Mouse (Mus musculus) bone marrow macrophage, adult 2 months (primary cell): Measurements from ENCODE around the gene Galk1. TPM values are rescaled to one million over a fixed set of nuclear protein-coding genes. Genes with fewer than 3 reads are reported as not detected.
"Not testable (repeated sequence)": the region's sequence is repeated elsewhere in the genome, so short reads cannot be mapped to it uniquely, and the experiment has no call there.

Experiments used
- H3K27ac ChIP-seq: 2 replicates; pipeline ENCODE4 v1.5.1; 2012; ENCODE audit warnings: low read depth, low read length; ENCODE audit not compliant: insufficient read depth
- H3K4me1 ChIP-seq: 2 replicates; pipeline ENCODE4 v1.6.1; 2012; ENCODE audit warnings: low read length; ENCODE audit not compliant: control insufficient read depth, insufficient read depth
- H3K4me3 ChIP-seq: 2 replicates; pipeline ENCODE4 v1.5.1; 2012; ENCODE audit warnings: mild to moderate bottlenecking, low read length, moderate library complexity; ENCODE audit not compliant: insufficient read depth
- CTCF ChIP-seq: IDR thresholded peaks from 2 replicates; pipeline ENCODE4 v1.5.1; 2012; ENCODE audit warnings: low read depth, mild to moderate bottlenecking, low read length, moderate library complexity
- POLR2A ChIP-seq: IDR thresholded peaks from 2 replicates; pipeline ENCODE4 v1.6.1; 2012; ENCODE audit warnings: mild to moderate bottlenecking, low read depth, low read length, borderline replicate concordance
- polyA plus RNA-seq: library from polyadenylated mRNA; stranded (reverse); fragments of >200 nt; gene quantifications from 2 replicates; pipeline ENCODE4 v1.2.4, GENCODE M21; 2012; ENCODE audit not compliant: missing spikeins, insufficient read depth, insufficient read length

Gene Galk1
- polyA plus RNA-seq, 1 experiment, result 14.4 TPM

DNA sequence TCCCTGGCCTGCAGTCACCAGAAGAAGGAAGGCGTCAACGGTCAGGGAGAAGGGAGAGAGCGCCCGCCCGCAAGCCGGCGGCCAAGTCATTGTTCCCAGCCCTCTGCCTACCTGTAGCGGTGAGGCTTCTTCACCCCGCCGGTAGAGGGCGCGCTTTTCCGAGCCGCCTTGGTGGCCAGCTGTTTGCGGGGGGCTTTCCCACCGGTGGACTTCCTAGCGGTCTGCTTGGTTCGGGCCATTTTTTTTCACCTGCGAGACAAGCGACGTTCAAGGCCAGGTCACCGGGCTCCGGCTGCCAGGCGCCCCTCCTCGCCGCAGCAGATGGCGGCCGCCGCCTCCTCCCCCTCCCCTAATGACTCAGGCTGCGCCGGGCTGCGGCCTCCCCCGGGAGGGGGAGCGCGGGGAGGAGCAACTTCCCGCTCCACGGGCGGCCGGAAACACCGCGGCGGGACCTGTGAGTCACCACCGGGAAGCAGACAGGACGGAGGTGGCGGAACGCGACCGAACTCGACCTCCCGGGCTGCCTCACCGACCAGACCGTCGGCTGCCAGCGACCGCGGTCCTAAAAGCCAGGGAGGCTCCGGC lies 11.3 kb upstream of the Galk1 start:
- H3K27ac ChIP-seq, result peak overlapping the region; percentile 98
- peak overlapping the region; percentile 83 for H3K4me3 ChIP-seq
- peaks cover 24% of the 10 kb centered on the region for H3K4me1 ChIP-seq
- TF ChIP-seq POLR2A, result no peak
- peak; percentile 86 for TF ChIP-seq CTCF

DNA sequence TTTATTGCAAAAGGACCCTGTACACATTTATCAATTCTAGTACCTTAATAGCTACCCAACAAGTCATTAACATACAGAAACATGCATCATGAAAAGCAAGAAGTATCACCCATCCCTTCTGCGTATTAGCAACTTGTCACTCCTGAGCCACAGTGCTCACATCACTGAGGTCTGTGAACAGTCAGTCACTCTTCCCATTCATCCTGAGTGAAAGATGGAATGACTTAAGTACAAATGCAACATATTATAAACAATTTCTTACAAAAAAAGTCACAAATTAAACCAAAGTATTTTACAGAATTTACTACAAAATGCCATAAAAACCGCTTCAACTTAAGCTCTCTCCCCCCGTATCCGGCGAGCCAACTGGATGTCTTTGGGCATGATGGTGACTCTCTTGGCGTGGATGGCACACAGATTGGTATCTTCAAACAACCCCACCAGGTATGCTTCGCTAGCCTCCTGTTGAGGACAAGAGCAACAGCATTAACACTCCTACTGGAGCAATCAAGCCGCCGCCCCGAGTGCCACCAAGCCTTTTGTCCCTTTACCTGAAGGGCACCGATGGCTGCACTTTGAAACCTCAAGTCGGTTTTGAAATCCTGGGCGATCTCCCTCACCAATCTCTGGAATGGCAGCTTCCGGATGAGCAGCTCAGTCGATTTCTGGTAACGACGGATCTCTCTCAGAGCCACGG lies 10.7 kb upstream of the Galk1 start:
- Histone ChIP-seq H3K4me1 (peaks cover 18% of the 10 kb centered on the region), H3K4me3 (peak overlapping the region; percentile 83), H3K27ac (peak overlapping the region; percentile 98)

DNA sequence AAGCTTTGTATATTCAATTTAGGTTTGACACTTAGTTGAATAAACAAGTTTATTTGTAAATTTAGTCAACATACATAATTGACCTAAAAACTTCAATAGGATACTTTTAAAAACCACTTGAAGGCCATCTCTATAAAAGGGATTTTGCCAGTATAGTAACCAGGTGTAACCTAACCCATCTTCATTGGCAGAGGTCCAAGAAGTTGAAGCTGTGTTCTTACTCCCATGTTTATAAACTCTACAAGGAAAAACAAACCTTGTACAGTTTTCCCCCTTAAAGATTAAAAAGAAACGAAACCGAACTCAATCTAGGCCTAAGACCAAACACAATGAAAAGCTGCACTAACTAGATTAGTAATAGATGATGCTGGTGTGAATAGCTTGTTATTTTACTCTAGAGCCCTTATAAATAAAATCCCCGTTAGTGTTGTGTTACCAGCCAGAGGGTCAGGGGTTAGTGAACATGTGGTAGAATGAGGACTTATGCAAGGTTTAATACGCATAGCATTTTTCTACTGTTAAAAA lies 9.8 kb upstream of the Galk1 start:
- H3K4me1 ChIP-seq, result peaks cover 18% of the 10 kb centered on the region
- H3K4me3 ChIP-seq, result no peak overlapping the region
- no peak overlapping the region for H3K27ac ChIP-seq
- TF ChIP-seq CTCF (no peak), POLR2A (no peak)

DNA sequence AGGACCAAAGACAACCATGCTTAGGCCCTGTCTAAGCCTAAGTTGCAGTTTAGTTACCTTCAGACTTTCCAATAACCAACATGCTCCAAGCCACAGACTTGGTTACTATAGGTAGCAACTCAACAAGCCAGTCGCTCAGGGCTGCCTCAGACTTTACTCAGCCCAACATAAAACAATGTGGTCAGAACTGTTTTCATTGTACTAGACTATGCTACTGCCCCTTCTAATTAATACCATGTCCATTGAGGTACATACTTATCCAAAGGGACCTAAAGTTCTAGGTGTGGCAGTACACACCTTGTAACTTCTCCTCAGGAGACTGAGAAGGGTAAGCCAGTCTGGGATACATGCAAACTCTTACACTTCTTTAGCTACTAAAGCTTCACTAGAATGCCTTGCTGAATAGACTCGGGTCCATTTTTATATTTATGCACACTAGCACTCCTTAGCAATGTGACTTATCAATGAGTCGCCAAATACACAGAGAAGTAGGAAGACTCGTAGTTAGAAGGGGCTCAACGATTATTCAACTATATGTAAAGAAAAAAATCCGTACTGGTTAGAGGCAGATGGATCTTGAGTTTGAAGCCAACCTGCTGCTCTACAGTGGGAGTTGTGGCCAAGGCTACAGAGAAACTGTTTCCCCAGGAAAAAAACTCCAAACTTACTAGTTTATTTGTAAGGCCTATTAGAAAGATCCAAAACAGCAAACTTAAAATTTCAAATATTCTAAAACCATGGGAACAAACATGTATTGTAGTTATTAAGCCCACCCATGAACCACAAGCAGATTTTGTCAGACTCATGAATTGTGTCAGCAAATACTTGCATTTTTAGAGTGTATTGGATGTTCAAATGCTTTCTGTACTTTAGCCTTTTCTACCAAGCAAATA lies 9.1 kb upstream of the Galk1 start:
- peaks cover 18% of the 10 kb centered on the region for H3K4me1 ChIP-seq
- no peak overlapping the region for H3K27ac ChIP-seq
- no peak for TF ChIP-seq POLR2A
- no peak for TF ChIP-seq CTCF
- no peak overlapping the region for H3K4me3 ChIP-seq

DNA sequence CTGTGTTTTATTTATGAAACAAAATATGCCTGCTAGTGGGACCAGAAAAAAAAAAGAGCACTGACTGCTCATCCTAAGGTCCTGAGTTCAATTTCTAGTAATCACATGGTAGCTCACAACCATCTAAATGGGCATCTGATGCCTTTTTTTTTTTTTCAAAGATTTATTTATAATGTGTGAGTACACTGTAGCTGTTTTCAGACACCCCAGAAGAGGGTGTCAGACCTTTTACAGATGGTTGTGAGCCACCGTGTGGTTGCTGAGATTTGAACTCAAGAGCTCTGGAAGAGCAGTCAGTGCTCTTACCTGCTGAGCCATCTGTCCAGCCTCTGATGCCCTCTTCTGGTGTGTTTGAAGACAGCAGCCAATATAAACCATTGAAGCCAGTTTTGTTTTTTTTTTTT lies 8.0 kb upstream of the Galk1 start:
- TF ChIP-seq CTCF (no peak), POLR2A (no peak)
- H3K27ac ChIP-seq, result no peak overlapping the region
- H3K4me1 ChIP-seq, result peaks cover 15% of the 10 kb centered on the region
- no peak overlapping the region for H3K4me3 ChIP-seq

DNA sequence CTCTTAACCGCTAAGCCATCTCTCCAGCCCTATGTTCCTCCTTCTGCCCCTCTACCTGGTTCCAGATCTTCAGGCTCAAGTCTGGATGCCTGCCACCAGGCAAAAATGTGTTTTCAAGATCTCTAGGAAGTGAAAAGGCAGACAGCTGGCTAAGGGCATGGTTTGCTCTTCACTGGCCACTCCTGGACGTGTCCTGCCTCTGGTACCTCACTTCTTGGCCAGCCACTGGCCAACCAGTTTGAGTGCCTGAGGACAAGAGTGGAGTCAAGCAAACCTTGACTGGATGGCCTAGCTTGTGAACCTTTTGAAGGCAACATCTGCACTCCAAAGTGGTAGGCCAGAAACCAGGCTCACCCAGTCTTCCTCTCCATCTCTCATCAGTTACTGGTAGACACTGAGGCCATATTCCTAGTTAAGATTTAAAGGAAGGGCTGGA lies 7.5 kb upstream of the Galk1 start:
- no peak overlapping the region for H3K27ac ChIP-seq
- peaks cover 10% of the 10 kb centered on the region for H3K4me1 ChIP-seq
- TF ChIP-seq POLR2A, result no peak
- no peak for TF ChIP-seq CTCF
- no peak overlapping the region for H3K4me3 ChIP-seq

DNA sequence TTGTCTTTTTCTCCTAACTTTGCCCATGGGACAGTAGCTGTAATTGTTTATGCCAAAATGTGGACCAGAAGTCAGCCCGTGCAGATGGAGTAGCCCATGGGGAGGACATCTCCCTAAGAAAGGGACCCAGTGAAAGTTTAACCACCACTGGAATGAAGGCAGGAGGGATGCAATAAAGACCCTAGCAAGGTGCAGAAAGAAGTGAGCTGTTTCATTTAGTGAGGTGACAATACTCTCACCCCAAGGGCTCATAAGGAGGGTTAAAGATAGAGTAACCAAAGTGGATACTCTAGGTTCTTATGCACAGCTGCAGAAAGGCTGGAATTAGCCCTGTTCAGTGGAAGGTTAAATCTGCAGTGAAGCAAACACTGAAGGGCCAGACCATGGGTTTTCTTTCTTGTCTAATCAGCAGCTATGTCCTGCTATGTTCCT lies 6.9 kb upstream of the Galk1 start:
- no peak overlapping the region for H3K4me3 ChIP-seq
- no peak overlapping the region for H3K27ac ChIP-seq
- TF ChIP-seq CTCF (no peak), POLR2A (no peak)

DNA sequence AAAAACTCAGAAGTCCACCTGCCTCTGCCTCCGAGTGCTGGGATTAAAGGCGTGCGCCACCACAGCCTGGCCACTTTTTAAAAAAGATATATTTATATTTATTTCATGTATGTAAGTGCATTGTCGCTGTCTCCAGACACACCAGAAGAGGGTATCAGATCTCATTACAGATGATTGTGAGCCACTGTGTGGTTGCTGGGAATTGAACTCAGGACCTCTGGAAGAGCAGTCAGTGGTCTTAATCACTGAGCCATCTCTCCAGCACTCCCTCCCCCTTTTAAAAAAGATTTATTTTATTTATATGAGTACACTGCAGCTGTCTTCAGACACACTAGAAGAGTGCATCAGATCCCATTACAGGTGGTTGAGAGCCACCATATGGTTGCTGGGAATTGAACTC lies 6.3 kb upstream of the Galk1 start:
- H3K4me3 ChIP-seq, H3K4me1 ChIP-seq, H3K27ac ChIP-seq: not testable (repeated sequence)

More for the DNA sequence above, 6.9 kb upstream of the Galk1 start:
- peaks cover 9% of the 10 kb centered on the region for H3K4me1 ChIP-seq

DNA sequence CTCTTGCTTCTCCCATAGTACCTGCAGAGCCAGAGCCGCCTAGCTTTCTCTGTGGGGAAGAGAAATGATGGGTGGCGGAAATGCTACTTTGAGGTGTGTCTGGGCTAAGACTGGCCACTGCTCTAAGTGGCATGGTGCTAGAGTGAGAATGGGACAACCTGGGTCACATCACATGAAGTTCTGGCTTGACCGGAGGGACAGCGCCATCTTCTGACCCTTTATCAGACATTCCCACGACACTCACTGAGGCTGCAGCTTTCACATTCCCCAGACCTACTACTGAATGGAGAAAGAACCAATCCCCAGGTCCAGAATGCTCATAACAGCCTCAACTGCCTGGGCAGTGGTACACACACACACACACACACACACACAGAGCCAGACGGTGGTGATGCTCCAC lies 5.6 kb upstream of the Galk1 start:
- Histone ChIP-seq H3K4me1 (peaks cover 10% of the 10 kb centered on the region), H3K27ac (no peak overlapping the region), H3K4me3 (no peak overlapping the region)
- TF ChIP-seq POLR2A, result no peak
- peak; percentile 49; the same call in 1 of the 2 replicates for TF ChIP-seq CTCF

DNA sequence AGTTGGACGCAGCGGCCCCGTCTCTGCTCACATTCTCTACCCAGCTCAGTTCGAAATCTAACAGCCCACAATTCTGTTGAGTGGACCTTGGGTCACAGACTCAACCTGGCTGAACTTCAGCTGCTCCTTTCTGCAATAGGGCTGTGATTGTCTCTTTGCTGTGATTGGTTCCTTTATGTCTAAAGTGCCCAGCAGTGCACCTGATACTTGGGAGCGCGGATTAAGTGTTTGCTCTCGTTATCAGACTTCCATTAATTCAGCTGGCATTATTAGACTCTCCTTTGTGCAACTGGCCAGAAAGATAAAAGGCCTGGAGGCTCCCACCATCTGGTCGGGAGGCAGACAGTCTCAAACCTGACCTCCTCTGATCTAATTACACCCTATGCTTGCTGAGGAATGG lies 2.3 kb upstream of the Galk1 start:
- Histone ChIP-seq H3K27ac (no peak overlapping the region), H3K4me3 (no peak overlapping the region), H3K4me1 (peaks cover 17% of the 10 kb centered on the region)
- TF ChIP-seq POLR2A (no peak), CTCF (no peak)
